7 mouse cellular contexts compared by ENCODE assay signal in genomic region chr12:33957400-33958240, GRCm38 (mm10). TPM values are rescaled to one million over a fixed set of nuclear protein-coding genes. Genes with fewer than 3 reads are reported as not detected.
DNase-seq lines count a peak whose midpoint lies in the region; ATAC-seq lines count a peak whose summit lies in the region.

Gene Twist1 (plus strand): TSS chr12:33957671.

- no peak within 1 kb of the TSS for H3K27ac ChIP-seq in forebrain, embryonic 14.5 days (ENCODE audit: low read depth, low read length)
- H3K27ac ChIP-seq in liver, embryonic 13.5 days = no peak within 1 kb of the TSS

- no peaks in the 10 kb centered on the region for H3K9me3 ChIP-seq in forebrain, embryonic 14.5 days (replicated peaks; ENCODE audit: control insufficient read depth, low read length)
- H3K9me3 ChIP-seq in liver, embryonic 13.5 days (replicated peaks) = no peaks in the 10 kb centered on the region

- ATAC-seq in forebrain, embryonic 14.5 days = peak; percentile 68
- peak; percentile 26; the same call in 1 of the 2 replicates for ATAC-seq in liver, embryonic 13.5 days (ENCODE audit: low read depth)

- peaks cover 5% of the 10 kb centered on the region; the same call in 1 of the 2 replicates for H3K4me1 ChIP-seq in forebrain, embryonic 14.5 days (ENCODE audit: control insufficient read depth, insufficient read depth, low read length)
- peaks cover 11% of the 10 kb centered on the region; the same call in 1 of the 2 replicates for H3K4me1 ChIP-seq in liver, embryonic 13.5 days (replicated peaks)

- WGBS in forebrain, embryonic 14.5 days = under 1% methylated on average over 59 of the region's 105 CpGs
- under 1% methylated on average over 67 of the region's 105 CpGs for WGBS in liver, embryonic 13.5 days (ENCODE audit: insufficient replicate concordance)

- H3K36me3 ChIP-seq in forebrain, embryonic 14.5 days (ENCODE audit: control insufficient read depth, insufficient read depth, low read length) = no peaks in the 10 kb centered on the region
- H3K36me3 ChIP-seq in liver, embryonic 13.5 days = no peaks in the 10 kb centered on the region

- DNase-seq in ES-CJ7 (ENCODE audit: low read depth, low spot score) (peak; percentile 40), R1 (ENCODE audit: low read depth, low spot score) (peak; percentile 64)
- peak; percentile 47 for DNase-seq in forebrain, embryonic 14.5 days (ENCODE audit: low spot score)
- peak; percentile 76 for DNase-seq in heart, postnatal 4 days
- DNase-seq in liver, embryonic 13.5 days = no peak
- DNase-seq in retina, postnatal 1 day = peak; percentile 67
- DNase-seq in thymus, postnatal 36 days = no peak

- peak within 1 kb of the TSS; percentile 76 for H3K4me2 ChIP-seq in forebrain, embryonic 14.5 days (ENCODE audit: low read length)
- peak within 1 kb of the TSS; percentile 60 for H3K4me2 ChIP-seq in liver, embryonic 13.5 days

- H3K4me3 ChIP-seq in forebrain, embryonic 14.5 days (ENCODE audit: low read depth, low read length) = peak within 1 kb of the TSS; percentile 46
- H3K4me3 ChIP-seq in liver, embryonic 13.5 days (replicated peaks) = peak within 1 kb of the TSS; percentile 52

- peak within 1 kb of the TSS; percentile 55 for H3K9ac ChIP-seq in forebrain, embryonic 14.5 days (ENCODE audit: low read length)
- peak within 1 kb of the TSS; percentile 33; the same call in 1 of the 2 replicates for H3K9ac ChIP-seq in liver, embryonic 13.5 days

- H3K27me3 ChIP-seq in forebrain, embryonic 14.5 days (replicated peaks; ENCODE audit: control insufficient read depth, insufficient read depth, low read length) = peaks cover 88% of the 10 kb centered on the region
- peaks cover 88% of the 10 kb centered on the region for H3K27me3 ChIP-seq in liver, embryonic 13.5 days

RNA-seq across cellular contexts. Expression of gene Twist1, which starts in this region (rescaled TPM):
- polyA plus RNA-seq in forebrain, embryonic 14.5 days (2014; fragmentation: Nextera tagmentation; extraction: Ambion mirVana) = 0.69 and 0.96 TPM in 2 replicates
- total RNA-seq in heart, postnatal 4 days (2021) = 1 to 10 TPM; 4.3 to 4.6 TPM
- polyA plus RNA-seq in liver, embryonic 13.5 days (2015; fragmentation: Nextera tagmentation; extraction: Ambion mirVana) = 0.31 and 0.60 TPM in 2 replicates

Comparison
In these comparisons a context has a peak if more than half of its experiments do, and no peak if none do; other contexts are left out.
1. Peak in DNase-seq, ATAC-seq, H3K4me3 ChIP-seq, H3K9ac ChIP-seq and H3K4me2 ChIP-seq in forebrain, embryonic 14.5 days; RNA of the gene not detected or under 1 TPM.
2. Peak in ATAC-seq, H3K4me3 ChIP-seq, H3K9ac ChIP-seq and H3K4me2 ChIP-seq in liver, embryonic 13.5 days; RNA of the gene not detected or under 1 TPM.
3. DNase-seq: peak in ES-CJ7 (single experiment), R1 (single experiment), heart, postnatal 4 days (single experiment) and retina, postnatal 1 day (single experiment); none in liver, embryonic 13.5 days (single experiment) and thymus, postnatal 36 days (0 of 2).